Mouse (Mus musculus) effector memory CD4-positive, alpha-beta T cell, adult 7 months (primary cell): ENCODE measurements around the gene Chrnd. TPM values are rescaled to one million over a fixed set of nuclear protein-coding genes. Genes with fewer than 3 reads are reported as not detected.

Source experiments
- polyA plus RNA-seq: library from polyadenylated mRNA; unstranded; fragments of 100-300 nt; shearing (Covaris generic); gene quantifications from one replicate; pipeline ENCODE4 v1.2.1, GENCODE M21; 2017

Gene Chrnd
- polyA plus RNA-seq, result not detected

GRCm38 (mm10) chr1:87190429-87190828, at the start of gene Chrnd:
TSS of gene Chrnd (plus strand) at chr1:87190607.

GRCm38 (mm10) chr1:87156199-87156587, 34.2 kb upstream of the Chrnd start, which contains the start of gene Ecel1:
TSS of gene Ecel1 (minus strand) at chr1:87156521.

DNA sequence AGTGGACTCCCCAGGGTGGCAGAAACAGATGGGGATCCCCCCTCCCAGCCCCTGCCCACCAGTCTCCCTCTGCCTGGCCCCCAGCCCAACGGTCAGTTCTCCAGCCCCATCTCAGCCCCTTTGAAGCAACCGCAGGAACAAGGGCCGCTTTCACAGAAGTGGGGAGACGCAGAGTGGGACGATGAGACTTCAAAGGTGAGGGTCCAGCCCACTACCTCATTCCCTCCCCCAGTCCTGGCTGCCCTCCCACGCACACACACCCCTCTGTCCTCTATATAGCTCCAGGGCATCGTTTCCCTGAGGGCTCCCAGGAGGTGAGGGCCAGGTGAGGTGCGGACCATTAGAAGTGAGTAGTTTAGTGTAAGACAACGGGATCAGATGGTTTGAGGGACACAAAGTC, 7.4 kb upstream of the Chrnd start, which contains the start of gene Prss56:
TSS of gene Prss56 (plus strand) at position 301 of the 400 bp plus-strand sequence.

GRCm38 (mm10) chr1:87204465-87204864, 14.1 kb downstream of the Chrnd start, which contains the start of gene Chrng:
TSS of gene Chrng (plus strand) at chr1:87204657.

GRCm38 (mm10) chr1:87213735-87214704, 23.6 kb downstream of the Chrnd start, which contains the start of gene Eif4e2:
TSS of gene Eif4e2 (plus strand) at chr1:87213914.

Other genes with a start within 250 kb of the Chrnd start
- not detected for gene Alppl2, start 100.7 kb upstream of the Chrnd start, polyA plus RNA-seq
- 0.22 TPM for gene Alpi, start 89.0 kb upstream of the Chrnd start, polyA plus RNA-seq
- not detected for gene Akp3, start 65.6 kb upstream of the Chrnd start, polyA plus RNA-seq
- gene Ecel1, start 34.1 kb upstream of the Chrnd start, polyA plus RNA-seq, result not detected
- not detected for gene Prss56, start 7.3 kb upstream of the Chrnd start, polyA plus RNA-seq
- not detected for gene Chrng, start 14.1 kb downstream of the Chrnd start, polyA plus RNA-seq
- gene Eif4e2, start 23.3 kb downstream of the Chrnd start, polyA plus RNA-seq, result 167 TPM
- gene Efhd1, start 73.8 kb downstream of the Chrnd start, polyA plus RNA-seq, result not detected
- gene Gigyf2, start 136.4 kb downstream of the Chrnd start, polyA plus RNA-seq, result 62.7 TPM
- 2.4 TPM for gene Kcnj13, start 204.1 kb downstream of the Chrnd start, polyA plus RNA-seq